Mouse (Mus musculus): ENCODE results near the gene Rfx2. TPM values are rescaled to one million over a fixed set of nuclear protein-coding genes. Genes with fewer than 3 reads are reported as not detected.
A peak's percentile ranks its signal among the peaks of the same experiment; 100 is the strongest.

Gene Rfx2
- polyA plus RNA-seq, 1 experiment from 2014 or later = 6.8 TPM

DNA sequence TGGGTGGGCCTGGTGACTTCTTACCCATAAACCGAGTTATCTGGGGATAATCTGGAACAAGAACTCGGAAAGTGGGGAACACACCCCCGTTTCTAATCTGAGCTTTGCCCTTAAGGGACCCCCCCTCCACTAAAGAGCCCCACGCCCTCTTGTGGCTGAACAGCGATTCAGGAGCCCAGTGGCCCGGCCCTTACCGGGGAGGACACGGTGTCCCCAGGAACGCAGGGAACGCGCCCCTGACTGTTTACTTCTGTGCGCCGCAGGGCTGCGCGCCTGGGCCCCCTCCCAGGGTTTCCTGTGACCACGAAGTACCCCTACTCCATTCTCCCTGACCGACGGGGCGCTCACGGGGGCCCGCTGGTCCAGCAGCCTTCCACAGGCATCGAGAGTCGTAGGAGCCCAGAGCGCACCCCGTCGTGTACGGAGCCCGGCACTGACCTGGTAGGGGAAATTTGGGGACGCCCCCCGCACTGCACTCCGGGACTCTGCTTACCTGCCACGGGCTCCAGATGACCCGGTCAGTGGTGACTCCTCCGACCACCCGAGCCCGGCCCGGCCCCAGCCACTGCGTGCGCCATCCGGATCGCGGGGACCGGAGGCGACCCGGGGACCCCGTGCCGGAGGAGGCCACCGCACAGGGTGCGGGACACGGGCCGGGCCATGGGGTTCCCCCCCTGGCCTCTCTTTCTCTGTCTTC lies 74.0 kb downstream of the Rfx2 start:
- H3K36me3 ChIP-seq (ENCODE audit: control insufficient read depth, insufficient read depth) = no peaks in the 10 kb centered on the region
- 0 out of 2 replicates have a peak, but pooled peaks have one; percentile 1 for ATAC-seq (replicated peaks; ENCODE audit: extremely low read depth, insufficient read depth, low FRiP score)
- peak overlapping the region; percentile 86 for H3K9ac ChIP-seq (ENCODE audit: low read length)
- H3K4me2 ChIP-seq (ENCODE audit: low read depth, low read length) = peak overlapping the region; percentile 98
- peaks cover 48% of the 10 kb centered on the region for H3K27me3 ChIP-seq (ENCODE audit: control insufficient read depth, insufficient read depth, low read length)
- WGBS = 1% methylated on average over 51 of the region's 51 CpGs
- H3K9me3 ChIP-seq (replicated peaks; ENCODE audit: control insufficient read depth, low read length) = 0 out of 2 replicates have a peak, but pooled peaks cover 5% of the 10 kb centered on the region
- H3K4me3 ChIP-seq (ENCODE audit: low read length) = peak overlapping the region; percentile 67
- H3K4me1 ChIP-seq (ENCODE audit: control insufficient read depth, insufficient read depth, low read length) = peaks cover 17% of the 10 kb centered on the region
- H3K27ac ChIP-seq (ENCODE audit: low read length) = peak overlapping the region; percentile 37; the same call in 1 of the 2 replicates

DNA sequence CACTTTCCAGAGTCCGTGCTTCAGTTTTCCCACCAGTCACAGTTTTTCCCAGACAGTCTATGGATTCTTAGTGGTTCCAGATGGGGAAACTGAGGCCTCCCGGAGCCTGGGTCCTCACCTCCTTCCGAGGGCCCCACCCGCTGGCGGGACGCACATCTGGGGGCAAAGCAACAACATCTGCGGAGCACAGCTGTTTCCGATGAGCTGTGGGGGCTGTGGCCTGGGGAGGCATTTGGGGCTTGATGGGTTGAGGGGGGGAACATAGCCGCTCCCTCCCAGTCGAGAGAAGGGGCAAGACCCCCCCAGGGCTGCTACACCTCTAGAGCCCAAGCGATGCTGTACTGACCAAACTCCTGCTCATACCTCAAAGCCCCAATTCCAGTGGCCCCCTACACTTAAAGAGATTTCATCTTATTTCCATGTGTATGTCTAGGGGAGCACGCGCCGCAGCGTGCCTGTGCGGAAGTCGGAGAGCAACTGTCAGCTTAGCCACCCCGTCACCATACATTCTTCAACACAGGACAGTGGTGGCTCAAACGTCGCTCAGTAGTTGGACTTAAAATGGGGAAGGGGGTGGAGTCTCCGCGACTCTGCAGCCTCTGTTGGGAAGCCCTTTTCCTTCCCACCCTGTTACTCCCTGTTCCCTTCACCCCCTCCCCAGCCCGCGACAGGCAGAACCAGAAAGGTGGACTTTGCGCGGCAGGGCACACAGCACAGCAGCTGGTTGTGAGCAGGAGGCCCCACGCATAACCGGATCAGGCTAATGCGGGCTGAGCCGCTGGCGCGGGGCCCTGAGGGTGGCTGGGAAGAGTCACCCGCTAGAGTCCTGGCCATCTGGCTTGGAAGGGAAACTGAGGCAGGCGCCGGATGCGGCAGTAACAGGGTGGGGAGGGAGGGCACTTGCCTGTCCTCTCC lies 76.3 kb downstream of the Rfx2 start:
- Histone ChIP-seq H3K27ac (ENCODE audit: low read length) (no peak overlapping the region), H3K4me3 (ENCODE audit: low read length) (peak overlapping the region; percentile 12; the same call in 1 of the 2 replicates), H3K4me1 (ENCODE audit: control insufficient read depth, insufficient read depth, low read length) (peaks cover 10% of the 10 kb centered on the region), H3K4me2 (ENCODE audit: low read depth, low read length) (peak overlapping the region; percentile 41; the same call in 1 of the 2 replicates), H3K9ac (ENCODE audit: low read length) (peak overlapping the region; percentile 38; the same call in 1 of the 2 replicates), H3K27me3 (ENCODE audit: control insufficient read depth, insufficient read depth, low read length) (peaks cover 55% of the 10 kb centered on the region), H3K9me3 (replicated peaks; ENCODE audit: control insufficient read depth, low read length) (0 out of 2 replicates have a peak, but pooled peaks cover 5% of the 10 kb centered on the region), H3K36me3 (ENCODE audit: control insufficient read depth, insufficient read depth) (no peaks in the 10 kb centered on the region)
- 13% methylated on average over 36 of the region's 36 CpGs for WGBS
- ATAC-seq (replicated peaks; ENCODE audit: extremely low read depth, insufficient read depth, low FRiP score) = no peak

DNA sequence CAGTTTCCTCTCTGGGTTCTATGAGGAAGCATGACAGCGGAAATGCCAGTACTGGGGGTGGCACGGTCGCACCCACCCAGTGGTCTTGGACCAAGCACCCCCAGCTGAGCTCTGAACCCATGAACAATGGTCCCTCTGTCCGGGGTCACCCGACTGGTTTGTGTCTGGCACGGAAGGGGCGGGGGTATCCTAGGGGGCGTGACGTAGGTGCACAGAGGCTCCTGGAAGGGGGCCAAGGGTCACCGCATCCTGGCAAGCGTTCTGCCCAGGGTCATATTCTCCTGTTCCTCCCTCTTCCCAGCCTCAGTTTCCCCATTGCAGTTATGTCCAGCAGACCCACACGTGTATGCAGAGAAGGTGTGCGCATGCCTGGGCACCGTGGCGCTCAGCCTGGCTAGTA lies 77.4 kb downstream of the Rfx2 start:
- Histone ChIP-seq H3K27ac (ENCODE audit: low read length) (no peak overlapping the region), H3K27me3 (ENCODE audit: control insufficient read depth, insufficient read depth, low read length) (peaks cover 55% of the 10 kb centered on the region), H3K36me3 (ENCODE audit: control insufficient read depth, insufficient read depth) (no peaks in the 10 kb centered on the region), H3K9ac (ENCODE audit: low read length) (no peak overlapping the region), H3K4me3 (ENCODE audit: low read length) (no peak overlapping the region), H3K4me2 (ENCODE audit: low read depth, low read length) (no peak overlapping the region), H3K9me3 (replicated peaks; ENCODE audit: control insufficient read depth, low read length) (0 out of 2 replicates have a peak, but pooled peaks cover 2% of the 10 kb centered on the region), H3K4me1 (ENCODE audit: control insufficient read depth, insufficient read depth, low read length) (peaks cover 10% of the 10 kb centered on the region)
- WGBS = 30% methylated on average over 15 of the region's 15 CpGs
- no peak for ATAC-seq (replicated peaks; ENCODE audit: extremely low read depth, insufficient read depth, low FRiP score)

GRCm38 (mm10) chr17:56751404-56752072 lies 79.3 kb downstream of the Rfx2 start:
- Histone ChIP-seq H3K27me3 (ENCODE audit: control insufficient read depth, insufficient read depth, low read length) (peaks cover 50% of the 10 kb centered on the region), H3K4me3 (ENCODE audit: low read length) (peak overlapping the region; percentile 40), H3K27ac (ENCODE audit: low read length) (no peak overlapping the region), H3K9me3 (replicated peaks; ENCODE audit: control insufficient read depth, low read length) (no peaks in the 10 kb centered on the region), H3K36me3 (ENCODE audit: control insufficient read depth, insufficient read depth) (no peaks in the 10 kb centered on the region), H3K9ac (ENCODE audit: low read length) (peak overlapping the region; percentile 36; the same call in 1 of the 2 replicates), H3K4me1 (ENCODE audit: control insufficient read depth, insufficient read depth, low read length) (no peaks in the 10 kb centered on the region; the same call in 1 of the 2 replicates), H3K4me2 (ENCODE audit: low read depth, low read length) (peak overlapping the region; percentile 59)
- 18% methylated on average over 71 of the region's 71 CpGs for WGBS
- peak; percentile 44 for ATAC-seq (replicated peaks; ENCODE audit: extremely low read depth, insufficient read depth, low FRiP score)

DNA sequence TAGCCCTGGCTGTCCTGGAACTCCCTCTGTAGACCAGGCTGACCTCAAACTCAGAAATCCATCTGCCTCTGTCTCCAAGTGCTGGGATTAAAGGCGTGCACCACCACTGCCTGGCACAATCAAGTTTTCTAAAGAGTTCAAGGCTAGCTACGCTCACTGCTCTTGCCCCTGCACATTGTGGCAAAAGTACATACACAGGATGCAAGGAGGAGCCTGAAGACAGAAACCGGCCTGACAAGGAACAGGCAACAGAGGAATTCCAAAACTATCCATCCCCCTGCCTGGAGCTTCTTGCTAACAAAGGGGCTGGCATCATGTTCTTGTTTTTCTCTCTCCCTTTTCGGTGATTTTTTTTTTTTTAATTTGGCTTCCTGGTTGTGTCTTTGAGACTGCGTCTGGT lies 86.6 kb downstream of the Rfx2 start:
- Histone ChIP-seq H3K4me3 (ENCODE audit: low read length) (no peak overlapping the region), H3K9me3 (replicated peaks; ENCODE audit: control insufficient read depth, low read length) (no peaks in the 10 kb centered on the region), H3K27ac (ENCODE audit: low read length) (no peak overlapping the region), H3K9ac (ENCODE audit: low read length) (no peak overlapping the region), H3K36me3 (ENCODE audit: control insufficient read depth, insufficient read depth) (no peaks in the 10 kb centered on the region), H3K4me2 (ENCODE audit: low read depth, low read length) (no peak overlapping the region), H3K27me3 (ENCODE audit: control insufficient read depth, insufficient read depth, low read length) (no peaks in the 10 kb centered on the region), H3K4me1 (ENCODE audit: control insufficient read depth, insufficient read depth, low read length) (peaks cover 13% of the 10 kb centered on the region)
- no peak for ATAC-seq (replicated peaks; ENCODE audit: extremely low read depth, insufficient read depth, low FRiP score)
- WGBS = 52% methylated on average over 5 of the region's 5 CpGs

DNA sequence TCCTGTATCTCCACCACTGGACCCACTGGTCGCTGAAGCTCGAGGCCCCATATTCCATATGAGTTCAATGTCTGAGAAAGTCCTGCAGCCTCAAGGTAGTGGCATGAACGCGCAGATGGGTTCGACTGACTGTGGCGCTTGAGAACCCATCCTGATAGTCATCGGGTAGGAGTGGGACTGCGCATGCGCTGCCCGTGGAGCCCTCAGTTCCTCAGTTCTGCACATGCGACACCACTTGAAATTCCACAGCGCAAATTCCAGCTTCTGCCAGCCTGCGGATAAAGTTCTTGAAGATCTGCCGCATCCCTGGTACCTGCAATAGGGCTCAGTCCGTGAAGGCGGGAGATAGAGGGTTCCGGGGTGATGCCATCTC lies 90.0 kb downstream of the Rfx2 start:
- 51% methylated on average over 17 of the region's 17 CpGs for WGBS
- no peaks in the 10 kb centered on the region for H3K36me3 ChIP-seq (ENCODE audit: control insufficient read depth, insufficient read depth)
- peak overlapping the region; percentile 93 for H3K27ac ChIP-seq (ENCODE audit: low read length)
- H3K4me2 ChIP-seq (ENCODE audit: low read depth, low read length) = 0 out of 2 replicates have a peak overlapping the region, but pooled peaks have one; percentile 10
- H3K4me1 ChIP-seq (ENCODE audit: control insufficient read depth, insufficient read depth, low read length) = peaks cover 27% of the 10 kb centered on the region
- no peaks in the 10 kb centered on the region for H3K9me3 ChIP-seq (replicated peaks; ENCODE audit: control insufficient read depth, low read length)
- no peak overlapping the region; the same call in 1 of the 2 replicates for H3K9ac ChIP-seq (ENCODE audit: low read length)
- no peak overlapping the region for H3K4me3 ChIP-seq (ENCODE audit: low read length)
- no peaks in the 10 kb centered on the region for H3K27me3 ChIP-seq (ENCODE audit: control insufficient read depth, insufficient read depth, low read length)
- ATAC-seq (replicated peaks; ENCODE audit: extremely low read depth, insufficient read depth, low FRiP score) = peak; percentile 35

- Histone ChIP-seq H3K4me3 (ENCODE audit: low read length) (no peak overlapping the region), H3K27ac (ENCODE audit: low read length) (peak overlapping the region; percentile 93), H3K4me2 (ENCODE audit: low read depth, low read length) (peak overlapping the region; percentile 27; the same call in 1 of the 2 replicates), H3K9ac (ENCODE audit: low read length) (peak overlapping the region; percentile 41; the same call in 1 of the 2 replicates), H3K4me1 (ENCODE audit: control insufficient read depth, insufficient read depth, low read length) (peaks cover 27% of the 10 kb centered on the region), H3K9me3 (replicated peaks; ENCODE audit: control insufficient read depth, low read length) (no peaks in the 10 kb centered on the region), H3K36me3 (ENCODE audit: control insufficient read depth, insufficient read depth) (no peaks in the 10 kb centered on the region), H3K27me3 (ENCODE audit: control insufficient read depth, insufficient read depth, low read length) (no peaks in the 10 kb centered on the region)
- ATAC-seq (replicated peaks; ENCODE audit: extremely low read depth, insufficient read depth, low FRiP score) = peak; percentile 92
- WGBS = 36% methylated on average over 17 of the region's 17 CpGs
These were observed 90.6 kb downstream of the Rfx2 start for GRCm38 (mm10) chr17:56740118-56740787.

DNA sequence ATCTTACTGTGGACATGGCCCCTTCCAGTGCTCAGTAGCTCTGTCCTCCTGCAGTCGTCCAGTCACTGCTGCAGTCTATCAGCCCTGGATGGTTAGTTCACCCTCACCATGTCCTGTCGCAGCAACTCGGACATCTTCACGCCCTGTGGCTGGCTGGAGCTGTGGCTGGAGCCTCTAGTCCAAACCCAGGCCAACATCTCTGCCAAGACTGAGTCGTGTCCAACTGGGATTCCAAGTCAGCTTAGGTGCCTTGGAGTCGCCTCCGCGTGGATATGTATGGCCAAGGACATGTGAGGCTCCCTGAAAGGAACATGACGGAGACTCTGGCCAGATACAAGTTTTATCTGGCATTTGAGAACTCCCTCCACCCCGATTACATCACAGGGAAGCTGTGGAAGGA lies 92.6 kb downstream of the Rfx2 start:
- Histone ChIP-seq H3K36me3 (ENCODE audit: control insufficient read depth, insufficient read depth) (no peaks in the 10 kb centered on the region), H3K4me3 (ENCODE audit: low read length) (no peak overlapping the region), H3K9me3 (replicated peaks; ENCODE audit: control insufficient read depth, low read length) (no peaks in the 10 kb centered on the region), H3K9ac (ENCODE audit: low read length) (no peak overlapping the region), H3K4me1 (ENCODE audit: control insufficient read depth, insufficient read depth, low read length) (peaks cover 27% of the 10 kb centered on the region), H3K4me2 (ENCODE audit: low read depth, low read length) (no peak overlapping the region), H3K27ac (ENCODE audit: low read length) (no peak overlapping the region), H3K27me3 (ENCODE audit: control insufficient read depth, insufficient read depth, low read length) (no peaks in the 10 kb centered on the region)
- 73% methylated on average over 10 of the region's 10 CpGs for WGBS
- no peak for ATAC-seq (replicated peaks; ENCODE audit: extremely low read depth, insufficient read depth, low FRiP score)
